Mouse (Mus musculus): ENCODE results near the gene Camta1. TPM values are rescaled to one million over a fixed set of nuclear protein-coding genes. Genes with fewer than 3 reads are reported as not detected.

The Camta1 gene
- polyA plus RNA-seq, 2 experiments, result 7.3 to 32.8 TPM

- 58% methylated on average over 5 of the region's 5 CpGs for WGBS (ENCODE audit: insufficient replicate concordance)
- Histone ChIP-seq H3K4me2 (ENCODE audit: low read depth) (no peak overlapping the region), H3K9ac (replicated peaks) (no peak overlapping the region), H3K4me1 (replicated peaks; ENCODE audit: control insufficient read depth in 2 of 2, insufficient read depth in 2 of 2, low read length in 1 of 2) (no peaks in the 10 kb centered on the region), H3K27ac (no peak overlapping the region), H3K4me3 (ENCODE audit: insufficient read depth in 1 of 2, low read depth in 2 of 2, low read length in 2 of 2) (no peak overlapping the region), H3K27me3 (ENCODE audit: control insufficient read depth, insufficient read depth, low read length) (no peaks in the 10 kb centered on the region), H3K9me3 (ENCODE audit: control insufficient read depth, low read length) (no peaks in the 10 kb centered on the region; the same call in 1 of the 2 replicates), H3K36me3 (replicated peaks; ENCODE audit: control insufficient read depth, insufficient read depth, low read depth) (no peaks in the 10 kb centered on the region)
- ATAC-seq (ENCODE audit: insufficient read depth) (no peak), DNase-seq (ENCODE audit: low read depth in 3 of 3, low spot score in 3 of 3) (no peak)
- TF ChIP-seq CTCF (IDR thresholded peaks at IDR 0.05; ENCODE audit: low read depth) (peak; percentile 47), EP300 (IDR thresholded peaks at IDR 0.05; ENCODE audit: low read depth) (no peak)
These were observed 363.0 kb downstream of the Camta1 start for GRCm38 (mm10) chr4:151498481-151499276.

GRCm38 (mm10) chr4:151496581-151496980, 365.1 kb downstream of the Camta1 start:
- Histone ChIP-seq H3K4me1 (replicated peaks; ENCODE audit: control insufficient read depth in 2 of 2, insufficient read depth in 2 of 2, low read length in 1 of 2) (no peaks in the 10 kb centered on the region), H3K9me3 (ENCODE audit: control insufficient read depth, low read length) (no peaks in the 10 kb centered on the region; the same call in 1 of the 2 replicates), H3K27me3 (ENCODE audit: control insufficient read depth, insufficient read depth, low read length) (no peaks in the 10 kb centered on the region), H3K4me2 (ENCODE audit: low read depth) (no peak overlapping the region), H3K4me3 (ENCODE audit: insufficient read depth in 1 of 2, low read depth in 2 of 2, low read length in 2 of 2) (no peak overlapping the region), H3K9ac (replicated peaks) (no peak overlapping the region), H3K27ac (no peak overlapping the region), H3K36me3 (replicated peaks; ENCODE audit: control insufficient read depth, insufficient read depth, low read depth) (no peaks in the 10 kb centered on the region)
- DNase-seq (ENCODE audit: low read depth in 3 of 3, low spot score in 3 of 3) (no peak), ATAC-seq (ENCODE audit: insufficient read depth) (no peak)
- 71% methylated on average over 5 of the region's 5 CpGs for WGBS (ENCODE audit: insufficient replicate concordance)
- TF ChIP-seq EP300 (IDR thresholded peaks at IDR 0.05; ENCODE audit: low read depth) (no peak), CTCF (IDR thresholded peaks at IDR 0.05; ENCODE audit: low read depth) (no peak)

- no peak overlapping the region for H3K27ac ChIP-seq
- DNase-seq (ENCODE audit: low read depth in 3 of 3, low spot score in 3 of 3) (no peak), ATAC-seq (ENCODE audit: insufficient read depth) (no peak)
- no peak for TF ChIP-seq EP300 (IDR thresholded peaks at IDR 0.05; ENCODE audit: low read depth)
- no peak for TF ChIP-seq CTCF (IDR thresholded peaks at IDR 0.05; ENCODE audit: low read depth)
- H3K9ac ChIP-seq (replicated peaks), result no peak overlapping the region
- H3K4me3 ChIP-seq (ENCODE audit: insufficient read depth in 1 of 2, low read depth in 2 of 2, low read length in 2 of 2), result no peak overlapping the region
- no peaks in the 10 kb centered on the region for H3K36me3 ChIP-seq (replicated peaks; ENCODE audit: control insufficient read depth, insufficient read depth, low read depth)
- H3K4me1 ChIP-seq (replicated peaks; ENCODE audit: control insufficient read depth in 2 of 2, insufficient read depth in 2 of 2, low read length in 1 of 2), result no peaks in the 10 kb centered on the region
- 52% methylated on average over 11 of the region's 11 CpGs for WGBS (ENCODE audit: insufficient replicate concordance)
- no peak overlapping the region for H3K4me2 ChIP-seq (ENCODE audit: low read depth)
- H3K27me3 ChIP-seq (ENCODE audit: control insufficient read depth, insufficient read depth, low read length), result no peaks in the 10 kb centered on the region
- H3K9me3 ChIP-seq (ENCODE audit: control insufficient read depth, low read length), result no peaks in the 10 kb centered on the region; the same call in 1 of the 2 replicates
These were observed 366.3 kb downstream of the Camta1 start for GRCm38 (mm10) chr4:151495276-151495882.

GRCm38 (mm10) chr4:151492786-151493185, 368.9 kb downstream of the Camta1 start:
- ATAC-seq (ENCODE audit: insufficient read depth), result no peak
- TF ChIP-seq EP300 (IDR thresholded peaks at IDR 0.05; ENCODE audit: low read depth) (no peak), CTCF (IDR thresholded peaks at IDR 0.05; ENCODE audit: low read depth) (no peak)

GRCm38 (mm10) chr4:151483977-151484313, 377.7 kb downstream of the Camta1 start:
- no peaks in the 10 kb centered on the region for H3K4me1 ChIP-seq (replicated peaks; ENCODE audit: control insufficient read depth in 2 of 2, insufficient read depth in 2 of 2, low read length in 1 of 2)
- no peaks in the 10 kb centered on the region for H3K27me3 ChIP-seq (ENCODE audit: control insufficient read depth, insufficient read depth, low read length)
- WGBS (ENCODE audit: insufficient replicate concordance), result 69% methylated on average over 8 of the region's 8 CpGs
- DNase-seq (ENCODE audit: low read depth in 3 of 3, low spot score in 3 of 3) (no peak), ATAC-seq (ENCODE audit: insufficient read depth) (no peak)
- H3K36me3 ChIP-seq (replicated peaks; ENCODE audit: control insufficient read depth, insufficient read depth, low read depth), result no peaks in the 10 kb centered on the region
- no peak overlapping the region for H3K4me2 ChIP-seq (ENCODE audit: low read depth)
- H3K4me3 ChIP-seq (ENCODE audit: insufficient read depth in 1 of 2, low read depth in 2 of 2, low read length in 2 of 2), result no peak overlapping the region
- H3K9me3 ChIP-seq (ENCODE audit: control insufficient read depth, low read length), result no peaks in the 10 kb centered on the region
- TF ChIP-seq CTCF (IDR thresholded peaks at IDR 0.05; ENCODE audit: low read depth) (no peak), EP300 (IDR thresholded peaks at IDR 0.05; ENCODE audit: low read depth) (no peak)
- no peak overlapping the region for H3K27ac ChIP-seq
- no peak overlapping the region for H3K9ac ChIP-seq (replicated peaks)

More at GRCm38 (mm10) chr4:151492786-151493185, 368.9 kb downstream of the Camta1 start:
- no peaks in the 10 kb centered on the region for H3K27me3 ChIP-seq (ENCODE audit: control insufficient read depth, insufficient read depth, low read length)
- H3K9ac ChIP-seq (replicated peaks), result no peak overlapping the region
- H3K36me3 ChIP-seq (replicated peaks; ENCODE audit: control insufficient read depth, insufficient read depth, low read depth), result no peaks in the 10 kb centered on the region
- H3K9me3 ChIP-seq (ENCODE audit: control insufficient read depth, low read length), result no peaks in the 10 kb centered on the region; the same call in 1 of the 2 replicates
- H3K27ac ChIP-seq, result no peak overlapping the region
- H3K4me3 ChIP-seq (ENCODE audit: insufficient read depth in 1 of 2, low read depth in 2 of 2, low read length in 2 of 2), result no peak overlapping the region
- H3K4me1 ChIP-seq (replicated peaks; ENCODE audit: control insufficient read depth in 2 of 2, insufficient read depth in 2 of 2, low read length in 1 of 2), result no peaks in the 10 kb centered on the region
- no peak overlapping the region for H3K4me2 ChIP-seq (ENCODE audit: low read depth)
- DNase-seq (ENCODE audit: low read depth in 3 of 3, low spot score in 3 of 3), result no peak
- WGBS (ENCODE audit: insufficient replicate concordance), result 65% methylated on average over 10 of the region's 10 CpGs
